Mouse (Mus musculus) kidney, adult 2 months (tissue): ENCODE results near the gene Arpc3.

Experiments
- CTCF ChIP-seq: fragments of 200-500 bp; conservative IDR thresholded peaks from 2 replicates; pipeline ENCODE4 v1.5.1; 2011; ENCODE audit warnings: low read depth, mild to moderate bottlenecking, control low read depth, low read length, moderate library complexity, mixed read lengths; ENCODE audit not compliant: insufficient read depth, insufficient read length
- POLR2A ChIP-seq: fragments of 200-500 bp; IDR thresholded peaks from one replicate; pipeline ENCODE4 v1.6.1; 2011; ENCODE audit warnings: low read depth, low read length, control low read depth

DNA sequence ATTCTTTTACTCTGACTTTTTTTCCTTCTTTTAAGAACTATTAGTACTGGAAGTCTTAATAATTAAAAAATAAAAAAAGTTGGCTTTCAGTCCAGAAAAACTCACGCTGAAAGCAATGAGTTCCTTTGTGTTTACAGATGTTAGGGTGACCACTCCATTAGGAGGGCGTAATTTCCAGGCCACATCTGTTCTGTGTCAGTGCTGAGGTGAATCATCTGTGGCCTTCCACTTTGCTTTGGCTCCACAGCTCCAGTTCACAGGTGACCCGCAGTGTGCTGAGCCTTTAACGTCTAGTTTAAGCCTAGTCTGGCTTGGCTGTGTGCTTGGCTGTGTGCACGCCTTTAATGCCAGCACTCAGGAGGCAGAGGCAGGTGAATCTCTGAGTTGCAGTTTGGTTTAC, 20.2 kb downstream of the Arpc3 start:
- TF ChIP-seq CTCF (no peak), POLR2A (no peak)
